Comparison of ENCODE assay signal across 11 mouse cellular contexts in genomic region chr10:19494461-19495105, GRCm38 (mm10).
DNase-seq lines count a peak whose midpoint lies in the region; ATAC-seq lines count a peak whose summit lies in the region.
"Had no signal": no experiment of that assay in that cellular context is flagged by ENCODE, and none has a peak within 500 bp of the region (broad histone marks: within the 10 kb centered on the region; RNA-seq: fewer than 3 reads in every experiment).

No protein-coding gene starts in this region.

- no peaks in the 10 kb centered on the region for H3K36me3 ChIP-seq in neural tube, embryonic 11.5 days (ENCODE audit: control insufficient read depth, insufficient read depth, low read length)
- H3K36me3 ChIP-seq in embryonic facial prominence, embryonic 13.5 days = no peaks in the 10 kb centered on the region
- H3K36me3 ChIP-seq in liver, embryonic 11.5 days (ENCODE audit: control insufficient read depth, insufficient read depth, low read length) = no peaks in the 10 kb centered on the region
- no peaks in the 10 kb centered on the region for H3K36me3 ChIP-seq in stomach, embryonic 14.5 days (ENCODE audit: control insufficient read depth, insufficient read depth, low read length)
- H3K36me3 ChIP-seq in midbrain, embryonic 14.5 days (ENCODE audit: control insufficient read depth, insufficient read depth, low read length) = no peaks in the 10 kb centered on the region
- H3K36me3 ChIP-seq: hindbrain, embryonic 15.5 days had no signal

- H3K27ac ChIP-seq in neural tube, embryonic 11.5 days (ENCODE audit: low read depth, low read length) = no peak overlapping the region
- H3K27ac ChIP-seq in embryonic facial prominence, embryonic 13.5 days = no peak overlapping the region
- H3K27ac ChIP-seq in liver, embryonic 11.5 days (ENCODE audit: low read depth, low read length) = no peak overlapping the region
- peak overlapping the region; percentile 58; the same call in 1 of the 2 replicates for H3K27ac ChIP-seq in stomach, embryonic 14.5 days (ENCODE audit: low read length)
- no peak overlapping the region for H3K27ac ChIP-seq in midbrain, embryonic 14.5 days (replicated peaks; ENCODE audit: low read depth, low read length)
- H3K27ac ChIP-seq: hindbrain, embryonic 15.5 days; macrophage had no signal

- no peak overlapping the region for H3K9ac ChIP-seq in neural tube, embryonic 11.5 days (ENCODE audit: low read length)
- no peak overlapping the region for H3K9ac ChIP-seq in embryonic facial prominence, embryonic 13.5 days
- H3K9ac ChIP-seq in liver, embryonic 11.5 days (ENCODE audit: low read depth, low read length) = no peak overlapping the region
- H3K9ac ChIP-seq in stomach, embryonic 14.5 days (replicated peaks; ENCODE audit: low read depth, low read length) = no peak overlapping the region
- H3K9ac ChIP-seq in midbrain, embryonic 14.5 days (replicated peaks; ENCODE audit: low read length) = no peak overlapping the region
- H3K9ac ChIP-seq: hindbrain, embryonic 15.5 days had no signal

- ATAC-seq in neural tube, embryonic 11.5 days (ENCODE audit: insufficient read depth, low FRiP score, low TSS enrichment) = no peak
- no peak for ATAC-seq in embryonic facial prominence, embryonic 13.5 days (ENCODE audit: insufficient number of reproducible peaks, insufficient read depth, low FRiP score, low TSS enrichment, low read depth)
- no peak for ATAC-seq in liver, embryonic 11.5 days (replicated peaks; ENCODE audit: low FRiP score)
- no peak for ATAC-seq in stomach, embryonic 14.5 days (ENCODE audit: insufficient number of reproducible peaks, insufficient read depth, low FRiP score, low read depth)
- no peak for ATAC-seq in midbrain, embryonic 14.5 days (ENCODE audit: low FRiP score, low TSS enrichment)

- H3K27me3 ChIP-seq in neural tube, embryonic 11.5 days (ENCODE audit: control insufficient read depth, insufficient read depth, low read length) = no peaks in the 10 kb centered on the region
- peaks cover 12% of the 10 kb centered on the region for H3K27me3 ChIP-seq in embryonic facial prominence, embryonic 13.5 days
- H3K27me3 ChIP-seq in liver, embryonic 11.5 days (replicated peaks; ENCODE audit: control insufficient read depth, insufficient read depth, low read length) = no peaks in the 10 kb centered on the region
- H3K27me3 ChIP-seq in stomach, embryonic 14.5 days (ENCODE audit: control insufficient read depth, insufficient read depth, low read length) = no peaks in the 10 kb centered on the region
- no peaks in the 10 kb centered on the region for H3K27me3 ChIP-seq in midbrain, embryonic 14.5 days (ENCODE audit: control insufficient read depth, insufficient read depth, low read length)

- H3K4me1 ChIP-seq in neural tube, embryonic 11.5 days (ENCODE audit: control insufficient read depth, insufficient read depth, low read length) = no peaks in the 10 kb centered on the region
- H3K4me1 ChIP-seq in embryonic facial prominence, embryonic 13.5 days = no peaks in the 10 kb centered on the region; the same call in 1 of the 2 replicates
- no peaks in the 10 kb centered on the region for H3K4me1 ChIP-seq in liver, embryonic 11.5 days (replicated peaks; ENCODE audit: control insufficient read depth, insufficient read depth, low read length)
- H3K4me1 ChIP-seq in stomach, embryonic 14.5 days (ENCODE audit: control insufficient read depth, insufficient read depth, low read length) = no peaks in the 10 kb centered on the region; the same call in 1 of the 2 replicates
- H3K4me1 ChIP-seq in midbrain, embryonic 14.5 days (ENCODE audit: control insufficient read depth, insufficient read depth, low read length) = no peaks in the 10 kb centered on the region
- H3K4me1 ChIP-seq: hindbrain, embryonic 15.5 days had no signal

- no peak overlapping the region for H3K4me3 ChIP-seq in neural tube, embryonic 11.5 days (ENCODE audit: low read depth, low read length)
- H3K4me3 ChIP-seq in embryonic facial prominence, embryonic 13.5 days = no peak overlapping the region
- H3K4me3 ChIP-seq in liver, embryonic 11.5 days (ENCODE audit: low read depth, low read length) = no peak overlapping the region
- no peak overlapping the region for H3K4me3 ChIP-seq in stomach, embryonic 14.5 days (ENCODE audit: low read depth, low read length)
- H3K4me3 ChIP-seq in midbrain, embryonic 14.5 days (replicated peaks; ENCODE audit: low read depth, low read length) = no peak overlapping the region
- H3K4me3 ChIP-seq: hindbrain, embryonic 15.5 days had no signal

- DNase-seq in neural tube, embryonic 11.5 days (ENCODE audit: low spot score) = peak; percentile 26
- no peak for DNase-seq in neural tube, embryonic 10.5 days (ENCODE audit: extremely low spot score, low spot score)
- DNase-seq in liver, embryonic 11.5 days (ENCODE audit: low spot score) = no peak
- DNase-seq in gastrocnemius, adult 8-10 months (ENCODE audit: low spot score in 2 of 2) = no peak
- no peak for DNase-seq in midbrain, embryonic 14.5 days
- no peak for DNase-seq in urinary bladder, adult 18-20 months (ENCODE audit: low spot score in 2 of 2)
- DNase-seq: cerebellum, postnatal 10 days had no signal

- no peak overlapping the region; the same call in 1 of the 2 replicates for H3K4me2 ChIP-seq in neural tube, embryonic 11.5 days (ENCODE audit: low read depth)
- peak overlapping the region; percentile 9; the same call in 1 of the 2 replicates for H3K4me2 ChIP-seq in embryonic facial prominence, embryonic 13.5 days
- peak overlapping the region; percentile 43 for H3K4me2 ChIP-seq in liver, embryonic 11.5 days
- peak overlapping the region; percentile 18; the same call in 1 of the 2 replicates for H3K4me2 ChIP-seq in stomach, embryonic 14.5 days (replicated peaks; ENCODE audit: low read depth, low read length)
- H3K4me2 ChIP-seq in midbrain, embryonic 14.5 days (ENCODE audit: low read length) = no peak overlapping the region
- H3K4me2 ChIP-seq: hindbrain, embryonic 15.5 days had no signal

- WGBS in neural tube, embryonic 11.5 days = 26% methylated on average over 9 of the region's 9 CpGs
- 15% methylated on average over 9 of the region's 9 CpGs for WGBS in embryonic facial prominence, embryonic 13.5 days
- 9% methylated on average over 9 of the region's 9 CpGs for WGBS in liver, embryonic 11.5 days
- 8% methylated on average over 9 of the region's 9 CpGs for WGBS in stomach, embryonic 14.5 days
- 30% methylated on average over 9 of the region's 9 CpGs for whole genome bisulfite sequencing in midbrain, embryonic 14.5 days

- H3K9me3 ChIP-seq in neural tube, embryonic 11.5 days (ENCODE audit: control insufficient read depth, low read length) = no peaks in the 10 kb centered on the region
- no peaks in the 10 kb centered on the region for H3K9me3 ChIP-seq in embryonic facial prominence, embryonic 13.5 days
- H3K9me3 ChIP-seq in liver, embryonic 11.5 days (ENCODE audit: control insufficient read depth, low read length) = no peaks in the 10 kb centered on the region
- no peaks in the 10 kb centered on the region for H3K9me3 ChIP-seq in stomach, embryonic 14.5 days (ENCODE audit: control insufficient read depth, low read depth, low read length)
- H3K9me3 ChIP-seq in midbrain, embryonic 14.5 days (ENCODE audit: control insufficient read depth, low read length) = no peaks in the 10 kb centered on the region
- H3K9me3 ChIP-seq: hindbrain, embryonic 15.5 days had no signal

Comparison
In these comparisons a context has a peak if more than half of its experiments do, and no peak if none do; other contexts are left out.
1. H3K4me2 ChIP-seq: peak in embryonic facial prominence, embryonic 13.5 days (single experiment), liver, embryonic 11.5 days (single experiment) and stomach, embryonic 14.5 days (single experiment); none in neural tube, embryonic 11.5 days (single experiment) and midbrain, embryonic 14.5 days (single experiment).